Mouse (Mus musculus): Measurements from ENCODE around the gene Fam57a. TPM values are rescaled to one million over a fixed set of nuclear protein-coding genes. Genes with fewer than 3 reads are reported as not detected.

Gene Fam57a
- total and polyA plus RNA-seq, 3 experiments: 2.0 to 4.2 (median 3.0) TPM

DNA sequence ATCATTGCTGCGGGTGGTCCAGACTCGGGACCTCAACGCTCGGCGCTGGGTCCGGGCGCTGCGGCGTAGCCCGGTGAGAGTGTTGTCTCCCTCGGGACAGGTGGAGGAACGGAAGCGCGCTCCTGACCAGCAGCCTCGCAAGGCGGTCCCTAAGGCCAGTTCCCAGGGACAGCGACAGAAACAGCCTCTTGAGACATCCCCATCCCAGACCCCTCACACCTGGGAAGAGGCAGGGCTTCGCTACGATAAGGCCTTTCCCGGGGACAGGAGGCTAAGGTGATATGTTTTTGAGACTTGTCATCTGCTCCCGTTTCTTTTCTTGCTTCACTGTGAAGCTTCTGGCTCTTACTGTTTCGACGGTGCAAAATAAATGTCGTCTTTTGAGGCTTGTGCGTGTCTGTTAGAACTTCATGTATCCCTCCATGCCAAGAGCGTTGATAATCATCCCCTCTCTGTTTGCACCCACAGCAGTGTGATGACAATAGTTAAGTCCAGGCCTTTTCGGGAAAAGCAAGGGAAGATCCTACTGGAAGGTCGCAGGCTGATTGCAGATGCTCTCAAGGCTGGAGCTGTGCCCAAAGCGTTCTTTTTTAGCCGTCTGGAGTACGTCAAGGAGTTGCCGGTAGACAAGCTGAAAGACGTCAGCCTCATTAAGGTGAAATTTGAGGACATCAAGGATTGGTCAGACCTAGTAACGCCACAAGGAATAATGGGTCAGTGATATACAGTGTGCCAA is 64.5 kb downstream of the Fam57a start:
- DNase-seq: no peak
- H3K4me1 ChIP-seq (ENCODE audit: control insufficient read depth, insufficient read depth, low read length): peaks cover 3% of the 10 kb centered on the region
- no peaks in the 10 kb centered on the region for H3K79me2 ChIP-seq (replicated peaks; ENCODE audit: control insufficient read depth, insufficient read depth, low read length)
- peak overlapping the region; percentile 82 for H3K27ac ChIP-seq
- WGBS: 3% methylated on average over 34 of the region's 34 CpGs
- H3K36me3 ChIP-seq (ENCODE audit: control insufficient read depth, insufficient read depth, low read length): peaks cover 2% of the 10 kb centered on the region; the same call in 1 of the 2 replicates
- H3K27me3 ChIP-seq (ENCODE audit: control insufficient read depth, insufficient read depth, low read length): no peaks in the 10 kb centered on the region
- peak overlapping the region; percentile 93 for H3K4me3 ChIP-seq
- H3K9ac ChIP-seq (ENCODE audit: low read depth, low read length): peak overlapping the region; percentile 63
- intact Hi-C loops (cut with DNase I): no loop called here
- no peak for TF ChIP-seq EP300 (IDR thresholded peaks at IDR 0.05; ENCODE audit: insufficient read depth, low read depth, low read length)
- no peak for TF ChIP-seq CTCF (IDR thresholded peaks at IDR 0.05)
- TF ChIP-seq POLR2A (IDR thresholded peaks at IDR 0.05; ENCODE audit: insufficient read depth, low read depth, low read length): no peak

DNA sequence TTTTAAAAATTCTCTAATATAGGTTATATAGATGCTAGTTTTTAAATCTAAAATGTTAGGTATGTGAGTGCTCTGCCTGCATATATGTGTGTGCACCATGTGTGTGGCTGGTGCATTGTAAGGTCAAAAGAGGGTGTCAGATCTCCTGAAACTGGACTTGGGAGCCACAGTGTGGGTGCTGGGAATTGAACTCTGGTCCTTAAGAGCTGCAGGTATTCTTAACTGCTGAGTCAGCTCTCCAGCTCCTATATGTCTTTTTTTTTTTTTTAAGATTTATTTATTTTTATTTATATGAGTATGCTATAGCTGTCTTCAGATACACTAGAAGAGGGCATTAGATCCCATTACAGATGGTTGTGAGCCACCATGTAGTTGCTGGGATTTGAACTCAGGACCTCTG is 67.0 kb downstream of the Fam57a start:
- Histone ChIP-seq H3K27me3 (ENCODE audit: control insufficient read depth, insufficient read depth, low read length) (no peaks in the 10 kb centered on the region), H3K27ac (no peak overlapping the region), H3K79me2 (replicated peaks; ENCODE audit: control insufficient read depth, insufficient read depth, low read length) (no peaks in the 10 kb centered on the region), H3K36me3 (ENCODE audit: control insufficient read depth, insufficient read depth, low read length) (peaks cover 2% of the 10 kb centered on the region; the same call in 1 of the 2 replicates), H3K9ac (ENCODE audit: low read depth, low read length) (no peak overlapping the region), H3K4me1 (ENCODE audit: control insufficient read depth, insufficient read depth, low read length) (peaks cover 2% of the 10 kb centered on the region), H3K4me3 (no peak overlapping the region)
- TF ChIP-seq POLR2A (IDR thresholded peaks at IDR 0.05; ENCODE audit: insufficient read depth, low read depth, low read length): no peak
- TF ChIP-seq CTCF (IDR thresholded peaks at IDR 0.05): no peak
- no peak for TF ChIP-seq EP300 (IDR thresholded peaks at IDR 0.05; ENCODE audit: insufficient read depth, low read depth, low read length)
- no peak for DNase-seq
- intact Hi-C loops (cut with DNase I): no loop called here

DNA sequence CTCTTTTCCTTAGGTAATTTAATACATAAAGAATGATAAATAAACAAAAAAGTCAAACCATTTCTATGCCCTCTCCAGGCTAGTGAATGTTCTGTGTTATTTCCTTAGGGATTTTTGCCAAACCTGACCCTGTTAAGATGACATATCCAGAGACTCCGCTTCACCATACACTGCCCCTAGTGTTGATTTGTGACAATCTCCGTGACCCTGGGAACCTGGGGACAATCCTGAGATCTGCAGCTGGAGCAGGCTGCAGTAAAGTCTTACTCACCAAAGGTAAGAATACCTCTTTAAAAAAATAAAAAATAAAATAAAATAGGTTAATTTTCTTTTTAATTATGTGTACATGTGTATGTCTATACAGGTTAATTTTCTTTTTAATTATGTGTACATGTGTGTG is 67.8 kb downstream of the Fam57a start:
- WGBS: 33% methylated on average over 2 of the region's 2 CpGs
- no peak for DNase-seq
- H3K27me3 ChIP-seq (ENCODE audit: control insufficient read depth, insufficient read depth, low read length): no peaks in the 10 kb centered on the region
- intact Hi-C loops (cut with DNase I): no loop called here
- H3K4me1 ChIP-seq (ENCODE audit: control insufficient read depth, insufficient read depth, low read length): peaks cover 2% of the 10 kb centered on the region
- H3K36me3 ChIP-seq (ENCODE audit: control insufficient read depth, insufficient read depth, low read length): peaks cover 2% of the 10 kb centered on the region; the same call in 1 of the 2 replicates
- H3K27ac ChIP-seq: no peak overlapping the region
- TF ChIP-seq CTCF (IDR thresholded peaks at IDR 0.05) (no peak), POLR2A (IDR thresholded peaks at IDR 0.05; ENCODE audit: insufficient read depth, low read depth, low read length) (no peak), EP300 (IDR thresholded peaks at IDR 0.05; ENCODE audit: insufficient read depth, low read depth, low read length) (no peak)
- H3K79me2 ChIP-seq (replicated peaks; ENCODE audit: control insufficient read depth, insufficient read depth, low read length): no peaks in the 10 kb centered on the region
- no peak overlapping the region for H3K4me3 ChIP-seq
- H3K9ac ChIP-seq (ENCODE audit: low read depth, low read length): no peak overlapping the region

DNA sequence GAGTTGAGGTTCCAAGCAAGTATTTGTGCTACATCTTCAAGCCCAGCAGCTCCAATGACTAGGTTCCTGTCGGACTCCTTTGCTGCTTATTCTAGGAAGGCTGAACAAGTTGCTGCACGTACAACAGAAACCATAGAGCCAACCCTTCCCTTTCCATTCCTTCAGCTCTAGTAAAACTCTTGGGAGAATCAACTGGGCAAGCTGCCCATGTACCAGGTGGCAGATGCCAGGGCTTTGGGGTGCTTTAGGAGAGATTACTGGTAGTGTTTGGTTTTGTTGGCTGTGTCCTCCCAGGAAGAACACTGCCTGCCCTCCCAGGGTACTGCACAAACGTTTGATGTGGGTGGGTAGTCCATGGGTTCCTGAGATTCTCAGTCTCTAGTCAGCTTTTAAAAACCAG is 72.6 kb downstream of the Fam57a start:
- Histone ChIP-seq H3K4me3 (no peak overlapping the region), H3K27me3 (ENCODE audit: control insufficient read depth, insufficient read depth, low read length) (no peaks in the 10 kb centered on the region), H3K4me1 (ENCODE audit: control insufficient read depth, insufficient read depth, low read length) (peaks cover 5% of the 10 kb centered on the region), H3K36me3 (ENCODE audit: control insufficient read depth, insufficient read depth, low read length) (no peaks in the 10 kb centered on the region), H3K27ac (no peak overlapping the region), H3K79me2 (replicated peaks; ENCODE audit: control insufficient read depth, insufficient read depth, low read length) (no peaks in the 10 kb centered on the region), H3K9ac (ENCODE audit: low read depth, low read length) (no peak overlapping the region)
- no peak for TF ChIP-seq EP300 (IDR thresholded peaks at IDR 0.05; ENCODE audit: insufficient read depth, low read depth, low read length)
- no peak for TF ChIP-seq CTCF (IDR thresholded peaks at IDR 0.05)
- TF ChIP-seq POLR2A (IDR thresholded peaks at IDR 0.05; ENCODE audit: insufficient read depth, low read depth, low read length): no peak
- no peak for DNase-seq
- WGBS: 50% methylated on average over 3 of the region's 3 CpGs
- intact Hi-C loops (cut with DNase I): no loop called here

DNA sequence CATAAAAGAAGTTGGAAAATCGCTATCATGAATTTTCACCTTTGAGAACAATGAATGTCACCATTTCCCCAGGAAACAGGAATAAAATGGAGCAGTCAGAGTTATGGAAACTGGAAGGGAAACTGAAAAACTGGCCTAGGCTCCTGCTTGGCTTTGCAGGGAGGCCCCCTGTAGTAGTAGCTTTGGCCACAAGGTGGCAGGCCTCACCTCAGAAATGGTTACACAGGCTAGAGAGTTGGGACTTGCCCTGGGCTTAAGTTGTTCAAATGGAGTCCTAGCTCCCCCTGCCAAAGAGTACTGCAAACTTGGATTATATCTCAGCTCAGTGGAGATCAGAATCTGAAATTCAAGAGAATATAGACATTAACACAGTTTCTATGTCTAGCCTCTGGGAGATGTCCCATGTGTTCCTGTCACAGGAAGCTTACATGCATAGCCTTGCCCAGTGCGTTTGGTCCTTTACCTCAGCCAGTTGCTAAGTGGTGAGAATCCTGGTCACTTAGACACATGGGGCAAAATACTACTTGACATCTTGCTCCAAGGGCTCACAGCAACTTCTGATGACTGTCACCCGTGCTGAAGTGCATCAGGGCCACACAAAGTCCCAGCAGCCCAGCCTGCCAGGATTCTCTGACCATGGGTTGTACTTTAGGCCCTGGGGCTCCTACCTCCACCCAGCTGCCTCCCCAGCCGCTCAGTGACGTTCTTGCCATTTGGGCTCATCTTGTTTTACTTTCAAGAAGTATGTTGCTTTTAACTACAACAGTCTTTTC is 73.9 kb downstream of the Fam57a start:
- intact Hi-C loops (cut with DNase I): loop anchor here (1.0 kb wide), 3 partner anchors 146 to 201 kb away; partner anchors contain the start of genes Nxn and Timm22
- no peak overlapping the region for H3K4me3 ChIP-seq
- peak; percentile 97 for TF ChIP-seq CTCF (IDR thresholded peaks at IDR 0.05)
- no peak for TF ChIP-seq POLR2A (IDR thresholded peaks at IDR 0.05; ENCODE audit: insufficient read depth, low read depth, low read length)
- peak; percentile 92; the same call in 1 of the 2 replicates for TF ChIP-seq EP300 (IDR thresholded peaks at IDR 0.05; ENCODE audit: insufficient read depth, low read depth, low read length)
- H3K36me3 ChIP-seq (ENCODE audit: control insufficient read depth, insufficient read depth, low read length): no peaks in the 10 kb centered on the region
- peak; percentile 85 to 93 for DNase-seq
- 43% methylated on average over 5 of the region's 5 CpGs for WGBS
- H3K27me3 ChIP-seq (ENCODE audit: control insufficient read depth, insufficient read depth, low read length): no peaks in the 10 kb centered on the region
- H3K79me2 ChIP-seq (replicated peaks; ENCODE audit: control insufficient read depth, insufficient read depth, low read length): no peaks in the 10 kb centered on the region
- no peak overlapping the region for H3K9ac ChIP-seq (ENCODE audit: low read depth, low read length)
- H3K27ac ChIP-seq: peak overlapping the region; percentile 33; the same call in 1 of the 2 replicates
- H3K4me1 ChIP-seq (ENCODE audit: control insufficient read depth, insufficient read depth, low read length): peaks cover 5% of the 10 kb centered on the region
